Mouse (Mus musculus) left cerebral cortex, postnatal 36 days (tissue): Measurements from ENCODE around the gene Kcnk15. TPM values are rescaled to one million over a fixed set of nuclear protein-coding genes. Genes with fewer than 3 reads are reported as not detected.

ENCODE experiments used
- DNase-seq, 2 experiments: peaks; one replicate each; pipeline ENCODE4 v3.0.0; 2021 to 2022; ENCODE audit warnings: low spot score in 2 of 2, mixed read lengths in 1 of 2
- intact Hi-C: fragments of 180-260 bp; cut with DNase I; formaldehyde crosslinking; loops from one replicate; pipeline ENCODE4 v1.15.1; 2025
- total RNA-seq, 2 experiments: library from RNA; stranded (reverse); gene quantifications; 2 replicates each; pipeline ENCODE4 v1.2.3; 2021

The Kcnk15 gene
- total RNA-seq, 2 experiments from 2014 or later, result 0.54 TPM; not detected in 1

DNA sequence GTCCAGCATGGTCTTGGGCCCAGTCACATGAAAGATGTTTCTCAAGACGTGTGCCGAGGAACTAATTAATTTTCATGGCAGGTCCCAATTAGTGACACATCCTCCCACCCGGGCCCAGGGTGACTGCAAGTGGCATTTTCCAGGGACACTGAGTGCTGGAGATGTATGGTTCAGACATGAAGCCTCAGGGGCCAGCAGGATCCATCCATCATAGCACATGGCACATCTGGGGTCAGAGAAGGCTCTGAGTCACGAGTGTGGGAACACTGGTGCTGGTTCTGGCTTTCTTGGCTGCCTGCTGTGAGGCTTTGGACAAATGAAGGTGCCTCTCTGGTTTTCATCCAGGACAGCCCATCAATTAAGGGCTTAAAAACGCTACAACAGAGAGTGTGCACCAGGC lies 53.7 kb downstream of the Kcnk15 start:
- DNase-seq, result no peak
- intact Hi-C loops, result no loop called here

Other genes starting within 250 kb of the Kcnk15 start
- 100 to 1,000 TPM; 224 to 251 TPM for gene Serinc3, start 208.5 kb upstream of the Kcnk15 start, total RNA-seq
- gene Pkig, start 195.3 kb upstream of the Kcnk15 start, total RNA-seq, result 100 to 1,000 TPM; 135 to 144 TPM
- 1 to 10 TPM; 1.5 to 1.6 TPM for gene Ada, start 103.4 kb upstream of the Kcnk15 start, total RNA-seq
- gene Ccn5, start 32.8 kb upstream of the Kcnk15 start, total RNA-seq, result under 1 TPM; 0.17 to 0.23 TPM
- gene Rims4, start 65.0 kb downstream of the Kcnk15 start, total RNA-seq, result 10 to 100 TPM; 86.6 to 94.5 TPM
- 100 to 1,000 TPM; 422 to 471 TPM for gene Ywhab, start 141.3 kb downstream of the Kcnk15 start, total RNA-seq
- 1 to 10 TPM in 1 of 2 experiments, under 1 TPM in 1; 0.44 to 2.0 TPM for gene Pabpc1l, start 171.8 kb downstream of the Kcnk15 start, total RNA-seq
- 10 to 100 TPM; 31.1 to 39.7 TPM for gene Stk4, start 216.7 kb downstream of the Kcnk15 start, total RNA-seq
- gene Tomm34, start 217.5 kb downstream of the Kcnk15 start, total RNA-seq, result 10 to 100 TPM; 72.6 to 72.8 TPM